Mouse (Mus musculus): ENCODE data around the gene Ptpn6. TPM values are rescaled to one million over a fixed set of nuclear protein-coding genes. Genes with fewer than 3 reads are reported as not detected.
A peak's percentile ranks its signal among the peaks of the same experiment; 100 is the strongest.

Ptpn6 gene
- polyA plus RNA-seq, 2 experiments: 17.9 to 26.6 TPM

DNA sequence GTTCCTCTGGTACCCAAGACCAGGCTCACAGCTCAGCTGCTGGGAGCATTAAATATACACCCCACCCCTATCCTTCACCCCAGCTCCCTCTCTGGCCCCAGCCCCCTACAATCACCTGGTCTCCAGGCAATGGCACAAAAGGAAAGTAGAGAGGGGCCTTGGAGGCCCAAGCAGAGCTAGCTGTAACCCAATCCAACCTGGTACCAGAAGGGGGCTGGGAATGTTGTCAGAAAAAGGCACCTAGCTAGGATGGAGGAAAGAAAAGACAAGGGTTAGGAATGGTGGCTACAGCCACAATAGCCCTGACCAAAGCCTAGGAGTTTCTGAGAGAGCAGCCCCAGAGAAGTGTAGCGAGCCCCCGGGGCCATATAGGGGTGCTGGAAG, 20.3 kb upstream of the Ptpn6 start:
- Histone ChIP-seq H3K9ac (replicated peaks) (no peak overlapping the region), H3K9me3 (ENCODE audit: control insufficient read depth, low read length) (no peaks in the 10 kb centered on the region), H3K36me3 (replicated peaks; ENCODE audit: control insufficient read depth, insufficient read depth, low read depth) (no peaks in the 10 kb centered on the region), H3K27ac (no peak overlapping the region), H3K4me3 (ENCODE audit: insufficient read depth in 1 of 2, low read depth in 2 of 2, low read length in 2 of 2) (no peak overlapping the region), H3K4me2 (ENCODE audit: low read depth) (peak overlapping the region; percentile 8; the same call in 1 of the 2 replicates), H3K27me3 (ENCODE audit: control insufficient read depth, insufficient read depth, low read length) (peaks cover 37% of the 10 kb centered on the region), H3K4me1 (replicated peaks; ENCODE audit: control insufficient read depth in 2 of 2, insufficient read depth in 2 of 2, low read length in 1 of 2) (peaks cover 0 to 3% of the 10 kb centered on the region in 2 experiments; a peak in 2 of 4 replicates)
- no peak for TF ChIP-seq EP300 (IDR thresholded peaks at IDR 0.05; ENCODE audit: low read depth)
- TF ChIP-seq CTCF (IDR thresholded peaks at IDR 0.05; ENCODE audit: low read depth): no peak
- no peak for DNase-seq (ENCODE audit: low read depth in 3 of 3, low spot score in 3 of 3)
- WGBS (ENCODE audit: insufficient replicate concordance): 32% methylated on average over 2 of the region's 2 CpGs
- no peak for ATAC-seq (ENCODE audit: insufficient read depth)

DNA sequence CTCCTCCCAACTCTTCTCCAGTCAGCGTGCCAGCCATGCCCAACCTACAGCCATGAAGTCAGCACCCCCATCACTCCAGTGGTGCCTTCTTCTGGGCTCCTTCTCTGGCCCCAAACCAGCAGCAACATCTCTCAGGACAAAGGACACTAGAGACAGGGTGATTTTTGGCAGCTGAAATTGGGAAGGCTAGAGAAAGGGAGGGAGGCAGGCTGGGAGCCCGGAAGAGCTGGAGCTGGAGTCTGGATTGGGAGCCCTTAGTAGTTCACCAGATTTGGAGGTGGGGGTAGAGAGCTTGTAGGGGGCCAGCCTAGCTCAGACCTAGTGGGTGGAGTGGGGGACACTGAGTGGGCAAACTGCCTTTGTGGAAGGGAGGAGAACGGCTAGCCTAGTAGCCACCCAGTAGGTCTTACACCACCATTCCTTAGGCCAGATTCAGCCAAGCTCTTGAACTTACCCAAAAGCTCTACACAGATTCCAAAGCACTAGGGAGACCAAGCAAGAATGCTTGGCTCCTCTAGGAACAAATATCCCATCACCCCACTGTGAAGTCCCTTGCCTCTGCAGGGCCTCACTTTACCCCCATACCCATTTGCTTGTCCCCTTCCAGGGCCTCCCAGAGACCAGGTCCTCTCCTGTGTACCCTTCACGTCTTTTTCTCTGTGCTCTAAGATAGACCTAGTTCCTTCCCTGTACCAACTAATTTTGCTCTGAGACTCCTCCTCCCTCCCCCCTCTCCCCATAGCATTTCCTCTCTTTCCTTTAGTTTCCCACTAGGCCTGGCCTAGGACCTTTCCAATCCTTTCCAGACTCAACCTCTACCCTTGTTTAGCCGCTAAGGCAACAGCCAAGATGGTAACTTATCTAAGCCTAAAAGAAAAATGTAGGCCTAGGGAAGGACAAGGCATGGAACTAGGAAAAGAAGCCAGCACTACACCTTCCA, 19.7 kb upstream of the Ptpn6 start:
- no peak overlapping the region for H3K27ac ChIP-seq
- TF ChIP-seq CTCF (IDR thresholded peaks at IDR 0.05; ENCODE audit: low read depth) (no peak), EP300 (IDR thresholded peaks at IDR 0.05; ENCODE audit: low read depth) (no peak)
- DNase-seq (ENCODE audit: low read depth in 3 of 3, low spot score in 3 of 3) (no peak), ATAC-seq (ENCODE audit: insufficient read depth) (no peak)
- no peak overlapping the region for H3K4me3 ChIP-seq (ENCODE audit: insufficient read depth in 1 of 2, low read depth in 2 of 2, low read length in 2 of 2)
- no peaks in the 10 kb centered on the region for H3K36me3 ChIP-seq (replicated peaks; ENCODE audit: control insufficient read depth, insufficient read depth, low read depth)
- H3K4me1 ChIP-seq (replicated peaks; ENCODE audit: control insufficient read depth in 2 of 2, insufficient read depth in 2 of 2, low read length in 1 of 2): peaks cover 0 to 3% of the 10 kb centered on the region in 2 experiments; a peak in 2 of 4 replicates
- H3K4me2 ChIP-seq (ENCODE audit: low read depth): no peak overlapping the region
- WGBS (ENCODE audit: insufficient replicate concordance): 54% methylated on average over 5 of the region's 5 CpGs
- H3K9me3 ChIP-seq (ENCODE audit: control insufficient read depth, low read length): no peaks in the 10 kb centered on the region
- no peak overlapping the region for H3K9ac ChIP-seq (replicated peaks)
- peaks cover 37% of the 10 kb centered on the region for H3K27me3 ChIP-seq (ENCODE audit: control insufficient read depth, insufficient read depth, low read length)

- no peak for DNase-seq (ENCODE audit: low read depth in 3 of 3, low spot score in 3 of 3)
- Histone ChIP-seq H3K4me3 (ENCODE audit: insufficient read depth in 1 of 2, low read depth in 2 of 2, low read length in 2 of 2) (no peak overlapping the region), H3K27ac (no peak overlapping the region)
Observed at GRCm38 (mm10) chr6:124757351-124757880, 18.9 kb upstream of the Ptpn6 start.

GRCm38 (mm10) chr6:124756652-124757350, 18.3 kb upstream of the Ptpn6 start:
- no peaks in the 10 kb centered on the region for H3K36me3 ChIP-seq (replicated peaks; ENCODE audit: control insufficient read depth, insufficient read depth, low read depth)
- H3K9ac ChIP-seq (replicated peaks): peak overlapping the region; percentile 31; the same call in 1 of the 2 replicates
- TF ChIP-seq EP300 (IDR thresholded peaks at IDR 0.05; ENCODE audit: low read depth): no peak
- TF ChIP-seq CTCF (IDR thresholded peaks at IDR 0.05; ENCODE audit: low read depth): no peak
- H3K4me3 ChIP-seq (ENCODE audit: insufficient read depth in 1 of 2, low read depth in 2 of 2, low read length in 2 of 2): peak overlapping the region; percentile 53 to 55
- no peak overlapping the region for H3K27ac ChIP-seq
- H3K27me3 ChIP-seq (ENCODE audit: control insufficient read depth, insufficient read depth, low read length): peaks cover 37% of the 10 kb centered on the region
- H3K4me1 ChIP-seq (replicated peaks; ENCODE audit: control insufficient read depth in 2 of 2, insufficient read depth in 2 of 2, low read length in 1 of 2): peaks cover 0 to 3% of the 10 kb centered on the region in 2 experiments; a peak in 2 of 4 replicates
- peak overlapping the region; percentile 78 for H3K4me2 ChIP-seq (ENCODE audit: low read depth)
- ATAC-seq (ENCODE audit: insufficient read depth): peak; percentile 37
- no peaks in the 10 kb centered on the region for H3K9me3 ChIP-seq (ENCODE audit: control insufficient read depth, low read length)
- 2% methylated on average over 53 of the region's 54 CpGs for WGBS (ENCODE audit: insufficient replicate concordance)
- no peak for DNase-seq (ENCODE audit: low read depth in 3 of 3, low spot score in 3 of 3)

More at GRCm38 (mm10) chr6:124757351-124757880, 18.9 kb upstream of the Ptpn6 start:
- Histone ChIP-seq H3K9ac (replicated peaks) (no peak overlapping the region), H3K4me1 (replicated peaks; ENCODE audit: control insufficient read depth in 2 of 2, insufficient read depth in 2 of 2, low read length in 1 of 2) (peaks cover 0 to 3% of the 10 kb centered on the region in 2 experiments; a peak in 2 of 4 replicates), H3K36me3 (replicated peaks; ENCODE audit: control insufficient read depth, insufficient read depth, low read depth) (no peaks in the 10 kb centered on the region), H3K9me3 (ENCODE audit: control insufficient read depth, low read length) (no peaks in the 10 kb centered on the region), H3K27me3 (ENCODE audit: control insufficient read depth, insufficient read depth, low read length) (peaks cover 37% of the 10 kb centered on the region), H3K4me2 (ENCODE audit: low read depth) (peak overlapping the region; percentile 78)
- WGBS (ENCODE audit: insufficient replicate concordance): 30% methylated on average over 5 of the region's 5 CpGs
- ATAC-seq (ENCODE audit: insufficient read depth): no peak
- TF ChIP-seq EP300 (IDR thresholded peaks at IDR 0.05; ENCODE audit: low read depth): no peak

All from liver, embryonic 14.5 days (tissue).